Mouse (Mus musculus) limb, embryonic 14.5 days (tissue): Measurements from ENCODE around the gene Atf2. TPM values are rescaled to one million over a fixed set of nuclear protein-coding genes. Genes with fewer than 3 reads are reported as not detected.
"Not testable (repeated sequence)": the region's sequence is repeated elsewhere in the genome, so short reads cannot be mapped to it uniquely, and the experiment has no call there.

ENCODE experiments used
- ATAC-seq: fragments of 200-750 bp; cut with Nextera tagmentation; 2 replicates; pipeline ENCODE4 v1.8.0; 2017; ENCODE audit warnings: low read depth, moderate number of reproducible peaks, moderate TSS enrichment; ENCODE audit not compliant: low FRiP score
- DNase-seq: peaks from one replicate; pipeline ENCODE4 v3.0.0-alpha.2; 2015; ENCODE audit warnings: low spot score
- H3K27ac ChIP-seq: fragments of 300-500 bp; sonication (generic); replicated peaks from 2 replicates; pipeline ENCODE4 v1.5.1; 2014; ENCODE audit warnings: low read depth, mild to moderate bottlenecking, low read length, moderate library complexity, mixed read lengths
- H3K27me3 ChIP-seq: fragments of 300-500 bp; sonication (generic); 2 replicates; pipeline ENCODE4 v1.6.1; 2014; ENCODE audit warnings: low read length, mixed read lengths; ENCODE audit not compliant: control insufficient read depth, insufficient read depth
- H3K36me3 ChIP-seq: fragments of 300-500 bp; sonication (generic); 2 replicates; pipeline ENCODE4 v1.6.1; 2014; ENCODE audit warnings: mild to moderate bottlenecking, low read length, moderate library complexity, mixed read lengths; ENCODE audit not compliant: control insufficient read depth, insufficient read depth
- H3K4me1 ChIP-seq: fragments of 300-500 bp; sonication (generic); 2 replicates; pipeline ENCODE4 v1.6.1; 2014; ENCODE audit warnings: antibody characterized with exemption, low read length, mixed read lengths; ENCODE audit not compliant: control insufficient read depth, insufficient read depth
- H3K4me2 ChIP-seq: fragments of 300-500 bp; sonication (generic); replicated peaks from 2 replicates; pipeline ENCODE4 v1.6.1; 2014; ENCODE audit warnings: low read depth, mild to moderate bottlenecking, low read length, moderate library complexity; ENCODE audit not compliant: severe bottlenecking
- H3K4me3 ChIP-seq: fragments of 300-500 bp; sonication (generic); replicated peaks from 2 replicates; pipeline ENCODE4 v1.5.1; 2014; ENCODE audit warnings: low read length
- H3K9ac ChIP-seq: fragments of 300-500 bp; sonication (generic); 2 replicates; pipeline ENCODE4 v1.6.1; 2014; ENCODE audit warnings: mild to moderate bottlenecking, low read depth, low read length, moderate library complexity; ENCODE audit not compliant: severe bottlenecking
- H3K9me3 ChIP-seq: fragments of 300-500 bp; sonication (generic); 2 replicates; pipeline ENCODE4 v1.6.1; 2016; ENCODE audit warnings: low read length; ENCODE audit not compliant: control insufficient read depth
- POLR2A ChIP-seq: fragments of 200-500 bp; IDR thresholded peaks from 2 replicates; pipeline ENCODE4 v1.8.0; 2012; ENCODE audit warnings: inconsistent platforms, mild to moderate bottlenecking, moderate library complexity, borderline replicate concordance; ENCODE audit not compliant: insufficient read depth, insufficient read length; ENCODE audit errors: extremely low read depth
- WGBS: fragments of 180-500 bp; shearing (Covaris S2); extraction: QIAGEN DNeasy Blood & Tissue Kit; methylation state at CpG from one replicate; pipeline ENCODE4 v1.1.7; 2014; 5-methylcytosine and 5-hydroxymethylcytosine counted together
- polyA plus RNA-seq, 2 experiments: library from polyadenylated mRNA; depleted of rRNA in 1 of 2; stranded (reverse) in 1 of 2; unstranded in 1 of 2; fragments of >200 nt; fragmentation: Nextera tagmentation in 1 of 2; extraction: Ambion mirVana in 1 of 2; gene quantifications; 2 replicates each; pipeline versions ENCODE4 v1.2.1 to v1.2.3; 2012 to 2014

Atf2 gene
- polyA plus RNA-seq, 2 experiments, result 30.2 to 55.3 TPM

GRCm38 (mm10) chr2:73900364-73900763 is 7.9 kb upstream of the Atf2 start:
- Histone ChIP-seq H3K4me1 (no peaks in the 10 kb centered on the region), H3K36me3 (no peaks in the 10 kb centered on the region), H3K9ac (no peak overlapping the region), H3K4me3 (no peak overlapping the region), H3K27ac (no peak overlapping the region), H3K4me2 (no peak overlapping the region), H3K9me3 (no peaks in the 10 kb centered on the region), H3K27me3 (no peaks in the 10 kb centered on the region)
- DNase-seq, result no peak
- no peak for TF ChIP-seq POLR2A
- WGBS, result 64% methylated on average over 1 of the region's 1 CpGs
- no peak for ATAC-seq

GRCm38 (mm10) chr2:73896919-73897318 is 4.5 kb upstream of the Atf2 start:
- not testable (repeated sequence) for H3K9ac ChIP-seq, H3K4me1 ChIP-seq, H3K4me3 ChIP-seq, DNase-seq, H3K36me3 ChIP-seq, H3K9me3 ChIP-seq, H3K27ac ChIP-seq, H3K4me2 ChIP-seq, H3K27me3 ChIP-seq, ATAC-seq
- WGBS, result 46% methylated on average over 4 of the region's 4 CpGs

DNA sequence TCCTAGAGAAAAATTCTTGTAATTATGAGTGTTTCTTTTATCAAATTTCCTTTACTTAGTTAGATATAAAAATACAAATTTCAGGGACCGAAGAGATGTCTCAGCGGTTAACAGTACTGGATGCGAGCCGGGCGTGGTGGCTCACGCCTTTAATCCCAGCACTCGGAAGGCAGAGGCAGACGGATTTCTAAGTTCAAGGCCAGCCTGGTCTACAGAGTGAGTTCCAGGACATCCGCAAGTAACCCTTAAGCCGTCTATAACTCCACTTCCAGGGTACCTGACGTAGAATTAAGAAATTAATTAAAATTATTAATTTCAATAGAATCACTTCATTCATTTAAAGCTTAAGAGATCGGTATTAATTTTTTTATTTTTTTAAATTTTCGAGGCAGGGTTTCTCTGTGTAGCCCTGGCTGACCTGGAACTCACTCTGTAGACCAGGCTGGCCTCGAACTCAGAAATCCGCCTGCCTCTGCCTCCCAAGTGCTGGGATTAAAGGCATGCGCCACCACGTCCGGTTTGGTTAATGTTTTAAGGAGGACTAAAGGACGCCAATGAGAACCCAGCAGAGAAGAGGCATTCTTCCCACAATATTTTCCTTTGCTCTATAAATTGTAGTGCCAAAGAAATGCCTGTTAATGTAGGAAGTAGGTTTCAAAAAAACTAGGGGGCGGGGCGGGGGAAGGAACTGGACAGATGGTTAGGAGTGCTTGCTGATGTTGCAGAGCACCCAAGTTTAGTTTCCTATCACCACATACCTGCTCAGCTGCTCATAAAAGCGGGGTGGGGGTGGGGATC is 1.2 kb upstream of the Atf2 start:
- WGBS, result 63% methylated on average over 22 of the region's 22 CpGs
- no peak overlapping the region for H3K27ac ChIP-seq
- H3K36me3 ChIP-seq, result no peaks in the 10 kb centered on the region
- no peak for ATAC-seq
- no peaks in the 10 kb centered on the region for H3K27me3 ChIP-seq
- TF ChIP-seq POLR2A, result no peak
- H3K4me1 ChIP-seq, result no peaks in the 10 kb centered on the region; the same call in 1 of the 2 replicates
- no peaks in the 10 kb centered on the region for H3K9me3 ChIP-seq
- peak overlapping the region; percentile 83 for H3K4me3 ChIP-seq
- no peak for DNase-seq
- peak overlapping the region; percentile 69 for H3K9ac ChIP-seq
- peak overlapping the region; percentile 46 for H3K4me2 ChIP-seq

GRCm38 (mm10) chr2:73891701-73892463 is 557 bp downstream of the Atf2 start:
- H3K4me3 ChIP-seq, result peak overlapping the region; percentile 83
- no peaks in the 10 kb centered on the region for H3K27me3 ChIP-seq
- 6% methylated on average over 44 of the region's 54 CpGs for WGBS
- no peak for TF ChIP-seq POLR2A
- H3K36me3 ChIP-seq, result no peaks in the 10 kb centered on the region
- ATAC-seq (peak; percentile 69), DNase-seq (peak; percentile 40)
- H3K9ac ChIP-seq, result peak overlapping the region; percentile 91
- no peaks in the 10 kb centered on the region; the same call in 1 of the 2 replicates for H3K4me1 ChIP-seq
- H3K4me2 ChIP-seq, result peak overlapping the region; percentile 76
- H3K9me3 ChIP-seq, result no peaks in the 10 kb centered on the region
- H3K27ac ChIP-seq, result peak overlapping the region; percentile 72

DNA sequence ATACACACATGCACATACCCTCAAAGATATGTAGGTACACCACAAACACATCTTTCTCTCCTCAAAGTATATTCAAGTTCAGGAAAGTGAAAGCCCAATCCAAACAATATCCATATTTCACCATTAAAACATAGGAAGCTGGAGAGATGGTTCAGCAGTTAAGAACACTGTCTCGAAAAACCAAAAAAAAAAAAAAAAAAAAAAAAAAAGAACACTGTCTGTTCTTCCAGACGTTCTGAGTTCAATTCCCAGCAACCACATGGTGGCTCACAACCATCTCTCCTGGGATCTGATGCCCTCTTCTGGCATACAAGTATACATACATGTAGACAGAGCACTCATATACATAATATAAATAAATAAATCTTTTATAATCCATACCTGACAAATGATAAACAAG is 6.4 kb downstream of the Atf2 start:
- DNase-seq (no peak), ATAC-seq (no peak)
- H3K27me3 ChIP-seq, result no peaks in the 10 kb centered on the region
- no peak for TF ChIP-seq POLR2A
- no peaks in the 10 kb centered on the region for H3K36me3 ChIP-seq
- H3K4me2 ChIP-seq, result no peak overlapping the region
- WGBS, result 75% methylated on average over 2 of the region's 2 CpGs
- H3K4me1 ChIP-seq, result no peaks in the 10 kb centered on the region
- no peaks in the 10 kb centered on the region for H3K9me3 ChIP-seq
- no peak overlapping the region for H3K4me3 ChIP-seq
- no peak overlapping the region for H3K27ac ChIP-seq
- H3K9ac ChIP-seq, result no peak overlapping the region
